In the genomic region with DNA sequence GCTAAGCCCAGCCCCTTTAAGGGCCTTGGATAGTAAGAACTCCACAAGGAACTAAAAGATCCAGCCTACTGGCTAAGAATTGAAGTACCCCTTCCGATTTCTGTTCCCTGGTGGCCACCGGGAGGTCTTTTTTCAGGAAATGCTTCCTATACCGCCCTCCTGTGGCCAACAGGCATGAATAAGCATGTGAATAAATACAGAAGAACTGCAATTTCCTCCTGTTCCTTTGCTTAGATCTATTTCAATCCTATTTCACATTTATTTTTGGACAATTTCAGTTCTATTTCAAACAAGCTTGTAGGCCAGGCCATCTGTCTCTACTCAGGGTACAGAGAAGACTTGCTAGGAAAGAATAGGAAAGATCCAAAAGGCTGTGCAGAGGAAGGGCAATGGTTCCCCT, we compare ENCODE assay signal across 8 mouse cellular contexts. TPM values are rescaled to one million over a fixed set of nuclear protein-coding genes. Genes with fewer than 3 reads are reported as not detected.
A peak's percentile ranks its signal among the peaks of the same experiment; 100 is the strongest.
DNase-seq lines count a peak whose midpoint lies in the region; ATAC-seq and TF ChIP-seq lines count a peak whose summit lies in the region.

No protein-coding gene starts in this region.

- no peak overlapping the region for H3K27ac ChIP-seq in kidney, embryonic 15.5 days
- no peak overlapping the region for H3K27ac ChIP-seq in bone marrow macrophage, adult 2 months (ENCODE audit: insufficient read depth, low read depth, low read length)
- no peak overlapping the region for H3K27ac ChIP-seq in embryonic facial prominence, embryonic 14.5 days (replicated peaks; ENCODE audit: low read depth, low read length)

- H3K9me3 ChIP-seq in kidney, embryonic 15.5 days (replicated peaks), result no peaks in the 10 kb centered on the region
- no peaks in the 10 kb centered on the region for H3K9me3 ChIP-seq in E14TG2a.4 (ENCODE audit: low read length)
- H3K9me3 ChIP-seq in embryonic facial prominence, embryonic 14.5 days (ENCODE audit: control insufficient read depth, low read length), result no peaks in the 10 kb centered on the region

- no peak for TF ChIP-seq POLR2A in bone marrow macrophage, adult 2 months (IDR thresholded peaks at IDR 0.05; ENCODE audit: borderline replicate concordance, low read depth, low read length)

- no peak overlapping the region for H3K9ac ChIP-seq in kidney, embryonic 15.5 days
- H3K9ac ChIP-seq in embryonic facial prominence, embryonic 14.5 days (ENCODE audit: low read depth, low read length), result no peak overlapping the region

- no peak overlapping the region for H3K4me3 ChIP-seq in kidney, embryonic 15.5 days (replicated peaks)
- no peak overlapping the region for H3K4me3 ChIP-seq in E14TG2a.4 (replicated peaks; ENCODE audit: low read length)
- H3K4me3 ChIP-seq in bone marrow macrophage, adult 2 months (ENCODE audit: insufficient read depth, low read length), result no peak overlapping the region
- H3K4me3 ChIP-seq in embryonic facial prominence, embryonic 14.5 days (ENCODE audit: low read depth, low read length), result no peak overlapping the region

- H3K4me1 ChIP-seq in kidney, embryonic 15.5 days, result no peaks in the 10 kb centered on the region
- H3K4me1 ChIP-seq in E14TG2a.4 (replicated peaks; ENCODE audit: low read depth, low read length), result no peaks in the 10 kb centered on the region
- no peaks in the 10 kb centered on the region for H3K4me1 ChIP-seq in bone marrow macrophage, adult 2 months (ENCODE audit: control insufficient read depth, insufficient read depth, low read length)
- H3K4me1 ChIP-seq in embryonic facial prominence, embryonic 14.5 days (ENCODE audit: control insufficient read depth, insufficient read depth, low read length), result no peaks in the 10 kb centered on the region

- TF ChIP-seq CTCF in E14TG2a.4 (conservative IDR thresholded peaks at IDR 0.05; ENCODE audit: low read length), result peak; percentile 43; the same call in 1 of the 2 replicates
- TF ChIP-seq CTCF in bone marrow macrophage, adult 2 months (IDR thresholded peaks at IDR 0.05; ENCODE audit: low read depth, low read length), result peak; percentile 45; the same call in 1 of the 2 replicates

- WGBS in kidney, embryonic 15.5 days, result 12% methylated on average over 3 of the region's 3 CpGs
- 29% methylated on average over 3 of the region's 3 CpGs for WGBS in embryonic facial prominence, embryonic 14.5 days

- DNase-seq in kidney, adult 18-20 months, result peak; percentile 26
- peak; percentile 24 for DNase-seq in embryonic facial prominence, embryonic 14.5 days (ENCODE audit: low spot score)
- DNase-seq in kidney, postnatal 10 days, result peak; percentile 68
- DNase-seq in mesoderm, embryonic 11.5 days (ENCODE audit: low read depth, low spot score), result peak; percentile 55

- H3K4me2 ChIP-seq in kidney, embryonic 15.5 days, result no peak overlapping the region
- H3K4me2 ChIP-seq in embryonic facial prominence, embryonic 14.5 days (ENCODE audit: low read depth, low read length), result no peak overlapping the region

- H3K27me3 ChIP-seq in kidney, embryonic 15.5 days, result peaks cover 19% of the 10 kb centered on the region
- H3K27me3 ChIP-seq in E14TG2a.4 (ENCODE audit: insufficient read depth, low read length), result no peaks in the 10 kb centered on the region
- H3K27me3 ChIP-seq in embryonic facial prominence, embryonic 14.5 days (replicated peaks; ENCODE audit: control insufficient read depth, insufficient read depth, low read length), result no peaks in the 10 kb centered on the region

- ATAC-seq in kidney, embryonic 15.5 days (replicated peaks; ENCODE audit: low FRiP score), result no peak
- ATAC-seq in embryonic facial prominence, embryonic 14.5 days (ENCODE audit: low read depth), result no peak
- no peak for ATAC-seq in erythroid progenitor cell, adult 5-6 weeks (replicated peaks; ENCODE audit: low FRiP score, poor library complexity, severe bottlenecking)

- no peaks in the 10 kb centered on the region for H3K36me3 ChIP-seq in kidney, embryonic 15.5 days
- H3K36me3 ChIP-seq in E14TG2a.4 (ENCODE audit: insufficient read depth, low read length), result no peaks in the 10 kb centered on the region
- H3K36me3 ChIP-seq in embryonic facial prominence, embryonic 14.5 days (ENCODE audit: control insufficient read depth, insufficient read depth, low read length), result no peaks in the 10 kb centered on the region

RNA-seq across cellular contexts. Expression of a gene that starts 20.7 kb away (rescaled TPM):
- 14.7 and 14.9 TPM in 2 replicates for polyA plus RNA-seq in kidney, embryonic 15.5 days (2015; fragmentation: Nextera tagmentation; extraction: Ambion mirVana)
- polyA plus RNA-seq in bone marrow macrophage, adult 2 months (2012; ENCODE audit: insufficient read depth, insufficient read length, missing spikeins), result 0.29 and 0.72 TPM in 2 replicates
- 14.4 and 15.7 TPM in 2 replicates for polyA plus RNA-seq in embryonic facial prominence, embryonic 14.5 days (2014; fragmentation: Nextera tagmentation; extraction: Ambion mirVana)
- total RNA-seq in erythroid progenitor cell, adult 5-6 weeks (2015; ENCODE audit: low replicate concordance), result 0.84 TPM in 1 of 2 replicates, not detected in the other
- total RNA-seq in erythroid progenitor cell, adult 5-6 weeks (2017; ENCODE audit: low replicate concordance), result 0.98 TPM in 1 of 2 replicates, not detected in the other
